Mouse (Mus musculus) kidney, embryonic 16.5 days (tissue): Measurements from ENCODE around the gene Ralgapa2. TPM values are rescaled to one million over a fixed set of nuclear protein-coding genes. Genes with fewer than 3 reads are reported as not detected.
A peak's percentile ranks its signal among the peaks of the same experiment; 100 is the strongest.

ENCODE experiments used
- ATAC-seq: fragments of 200-750 bp; cut with Nextera tagmentation; 2 replicates; pipeline ENCODE4 v1.8.0; 2017; ENCODE audit warnings: moderate TSS enrichment; ENCODE audit not compliant: low FRiP score, low TSS enrichment
- H3K27ac ChIP-seq: fragments of 300-500 bp; sonication (generic); 2 replicates; pipeline ENCODE4 v1.5.1; 2014; ENCODE audit warnings: low read length
- H3K27me3 ChIP-seq: fragments of 300-500 bp; sonication (generic); 2 replicates; pipeline ENCODE4 v1.6.1; 2014; ENCODE audit warnings: low read length, control low read depth, mixed read lengths; ENCODE audit not compliant: insufficient read depth
- H3K36me3 ChIP-seq: fragments of 300-500 bp; sonication (generic); 2 replicates; pipeline ENCODE4 v1.6.1; 2014; ENCODE audit warnings: low read length, control low read depth, mixed read lengths; ENCODE audit not compliant: insufficient read depth
- H3K4me1 ChIP-seq: fragments of 300-500 bp; sonication (generic); 2 replicates; pipeline ENCODE4 v1.6.1; 2014; ENCODE audit warnings: low read length, control low read depth, mixed read lengths; ENCODE audit not compliant: insufficient read depth
- H3K4me2 ChIP-seq: fragments of 300-500 bp; sonication (generic); replicated peaks from 2 replicates; pipeline ENCODE4 v1.6.1; 2014; ENCODE audit warnings: low read depth, low read length
- H3K4me3 ChIP-seq: fragments of 300-500 bp; sonication (generic); 2 replicates; pipeline ENCODE4 v1.5.1; 2014; ENCODE audit warnings: mild to moderate bottlenecking, low read length
- H3K9ac ChIP-seq: fragments of 300-500 bp; sonication (generic); replicated peaks from 2 replicates; pipeline ENCODE4 v1.6.1; 2014; ENCODE audit warnings: low read length
- H3K9me3 ChIP-seq: fragments of 300-500 bp; sonication (generic); 2 replicates; pipeline ENCODE4 v1.6.1; 2016; ENCODE audit warnings: low read length, control low read depth
- WGBS: fragments of 180-500 bp; shearing (Covaris S2); extraction: QIAGEN DNeasy Blood & Tissue Kit; methylation state at CpG from one replicate; pipeline ENCODE4 v1.1.7; 2014; 5-methylcytosine and 5-hydroxymethylcytosine counted together
- polyA plus RNA-seq: library from polyadenylated mRNA; unstranded; fragments of >200 nt; fragmentation: Nextera tagmentation; extraction: Ambion mirVana; gene quantifications from 2 replicates; pipeline ENCODE4 v1.2.1, GENCODE M21; 2015

Gene Ralgapa2
- polyA plus RNA-seq, 1 experiment from 2014 or later: 6.8 TPM

DNA sequence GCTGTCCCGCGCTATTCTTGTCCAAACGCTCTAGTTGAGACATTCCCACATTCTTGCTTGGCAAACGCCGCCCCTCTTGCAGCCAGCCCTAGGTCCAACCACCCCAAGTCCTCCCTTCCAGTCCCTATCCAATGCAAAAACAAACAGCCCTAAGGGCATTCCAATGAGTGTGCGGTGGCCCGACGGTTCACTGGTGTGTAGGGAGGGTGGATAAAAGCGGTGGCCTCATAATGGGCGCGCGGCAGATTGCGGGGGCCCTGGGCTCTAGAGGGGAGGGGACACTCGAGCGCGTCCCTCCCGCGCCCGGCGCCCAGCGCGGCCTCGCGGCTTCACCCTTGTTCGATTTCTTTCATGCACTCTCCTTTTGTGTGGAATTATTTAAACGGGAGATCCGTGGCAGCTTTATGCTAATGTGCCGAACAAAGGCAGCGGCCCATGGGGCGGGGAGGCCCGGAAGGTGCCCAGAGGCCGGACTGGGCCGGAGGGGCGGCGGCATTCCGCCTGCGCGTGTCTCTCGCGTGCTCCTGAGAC is 293.9 kb downstream of the Ralgapa2 start:
- ATAC-seq: no peak
- peak overlapping the region; percentile 37 for H3K4me3 ChIP-seq
- peak overlapping the region; percentile 49 for H3K4me2 ChIP-seq
- WGBS: under 1% methylated on average over 40 of the region's 40 CpGs
- H3K4me1 ChIP-seq: peaks cover 38% of the 10 kb centered on the region
- H3K27me3 ChIP-seq: peaks cover 79% of the 10 kb centered on the region
- H3K36me3 ChIP-seq: no peaks in the 10 kb centered on the region
- no peak overlapping the region for H3K27ac ChIP-seq
- no peaks in the 10 kb centered on the region for H3K9me3 ChIP-seq
- H3K9ac ChIP-seq: 0 out of 2 replicates have a peak overlapping the region, but pooled peaks have one; percentile 9

GRCm38 (mm10) chr2:146217227-146217980 is 294.7 kb downstream of the Ralgapa2 start:
- Histone ChIP-seq H3K36me3 (no peaks in the 10 kb centered on the region), H3K27me3 (peaks cover 71% of the 10 kb centered on the region), H3K9ac (no peak overlapping the region), H3K27ac (no peak overlapping the region), H3K9me3 (no peaks in the 10 kb centered on the region), H3K4me2 (no peak overlapping the region), H3K4me1 (peaks cover 30% of the 10 kb centered on the region), H3K4me3 (no peak overlapping the region)
- peak; percentile 21; the same call in 1 of the 2 replicates for ATAC-seq
- WGBS: under 1% methylated on average over 16 of the region's 16 CpGs

GRCm38 (mm10) chr2:146216111-146217064 is 295.8 kb downstream of the Ralgapa2 start:
- ATAC-seq: no peak
- Histone ChIP-seq H3K4me1 (peaks cover 20% of the 10 kb centered on the region), H3K27me3 (peaks cover 61% of the 10 kb centered on the region), H3K4me2 (no peak overlapping the region), H3K9me3 (no peaks in the 10 kb centered on the region), H3K27ac (no peak overlapping the region), H3K9ac (no peak overlapping the region), H3K4me3 (no peak overlapping the region), H3K36me3 (no peaks in the 10 kb centered on the region)
- WGBS: 14% methylated on average over 14 of the region's 14 CpGs

GRCm38 (mm10) chr2:146214715-146215114 is 297.4 kb downstream of the Ralgapa2 start:
- Histone ChIP-seq H3K27me3 (peaks cover 48% of the 10 kb centered on the region), H3K9me3 (no peaks in the 10 kb centered on the region), H3K4me1 (peaks cover 13% of the 10 kb centered on the region), H3K4me3 (no peak overlapping the region), H3K36me3 (no peaks in the 10 kb centered on the region), H3K9ac (no peak overlapping the region), H3K27ac (no peak overlapping the region), H3K4me2 (no peak overlapping the region)
- 1% methylated on average over 9 of the region's 9 CpGs for WGBS
- peak; percentile 28; the same call in 1 of the 2 replicates for ATAC-seq

DNA sequence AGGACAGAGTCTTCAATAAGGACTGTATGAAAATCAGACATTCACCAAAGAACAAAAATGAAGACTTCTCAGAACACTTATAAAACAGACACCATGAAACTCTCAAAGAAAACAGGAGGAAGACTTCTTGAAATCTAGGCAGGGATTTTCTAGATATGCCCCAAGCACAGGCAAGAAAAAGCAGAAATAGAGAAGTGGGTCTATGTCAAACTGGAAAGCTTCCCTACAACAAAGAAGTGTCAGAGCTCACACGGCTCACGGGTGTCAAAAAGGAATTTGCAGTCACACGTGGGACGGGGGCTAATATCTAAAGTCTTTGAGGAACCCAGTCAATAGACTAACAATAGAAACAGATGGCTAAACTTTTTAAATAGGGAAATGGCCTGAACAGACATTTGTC is 301.2 kb downstream of the Ralgapa2 start:
- Histone ChIP-seq H3K4me3 (no peak overlapping the region), H3K27me3 (peaks cover 15% of the 10 kb centered on the region), H3K9me3 (no peaks in the 10 kb centered on the region), H3K4me1 (no peaks in the 10 kb centered on the region), H3K9ac (no peak overlapping the region), H3K27ac (no peak overlapping the region), H3K4me2 (no peak overlapping the region), H3K36me3 (no peaks in the 10 kb centered on the region)
- no peak for ATAC-seq
- WGBS: 30% methylated on average over 4 of the region's 4 CpGs

GRCm38 (mm10) chr2:146197947-146198346 is 314.2 kb downstream of the Ralgapa2 start:
- Histone ChIP-seq H3K27ac (no peak overlapping the region), H3K4me1 (no peaks in the 10 kb centered on the region), H3K27me3 (no peaks in the 10 kb centered on the region), H3K4me3 (no peak overlapping the region), H3K9ac (no peak overlapping the region), H3K9me3 (no peaks in the 10 kb centered on the region), H3K4me2 (no peak overlapping the region), H3K36me3 (no peaks in the 10 kb centered on the region)
- no peak for ATAC-seq
- WGBS: 61% methylated on average over 7 of the region's 7 CpGs

DNA sequence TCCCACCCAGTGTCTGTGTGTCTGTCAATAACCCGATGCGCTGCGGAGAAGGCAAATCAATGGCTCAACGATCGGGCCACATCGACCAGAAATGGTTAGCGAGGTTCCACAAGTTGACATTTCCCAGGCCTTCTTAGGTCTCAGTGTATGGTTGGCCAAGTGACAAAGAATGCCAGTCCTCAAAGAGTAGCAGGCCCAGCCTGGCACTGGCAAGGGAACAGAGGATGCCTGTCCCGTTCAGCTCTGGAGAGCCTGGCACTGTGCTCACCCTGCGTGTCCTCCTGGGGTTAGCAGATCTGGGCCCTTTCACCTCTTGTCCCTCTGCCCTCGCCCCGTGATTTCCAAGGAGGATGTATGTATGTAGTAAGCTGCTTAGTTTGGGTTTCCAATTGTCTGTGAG is 316.0 kb downstream of the Ralgapa2 start:
- 90% methylated on average over 11 of the region's 11 CpGs for WGBS
- H3K4me1 ChIP-seq: no peaks in the 10 kb centered on the region
- no peak overlapping the region for H3K4me3 ChIP-seq
- no peak overlapping the region for H3K27ac ChIP-seq
- ATAC-seq: no peak
- no peaks in the 10 kb centered on the region for H3K9me3 ChIP-seq
- H3K36me3 ChIP-seq: no peaks in the 10 kb centered on the region
- H3K4me2 ChIP-seq: no peak overlapping the region
- H3K27me3 ChIP-seq: no peaks in the 10 kb centered on the region
- H3K9ac ChIP-seq: no peak overlapping the region
